Mouse (Mus musculus) kidney, postnatal 25 days (tissue): ENCODE data around the gene Zfp213.
A peak's percentile ranks its signal among the peaks of the same experiment; 100 is the strongest.

Source experiments
- DNase-seq, 2 experiments: peaks; one replicate each; pipeline ENCODE4 v3.0.0; 2021; ENCODE audit warnings: mixed read lengths in 2 of 2

The Zfp213 gene

DNA sequence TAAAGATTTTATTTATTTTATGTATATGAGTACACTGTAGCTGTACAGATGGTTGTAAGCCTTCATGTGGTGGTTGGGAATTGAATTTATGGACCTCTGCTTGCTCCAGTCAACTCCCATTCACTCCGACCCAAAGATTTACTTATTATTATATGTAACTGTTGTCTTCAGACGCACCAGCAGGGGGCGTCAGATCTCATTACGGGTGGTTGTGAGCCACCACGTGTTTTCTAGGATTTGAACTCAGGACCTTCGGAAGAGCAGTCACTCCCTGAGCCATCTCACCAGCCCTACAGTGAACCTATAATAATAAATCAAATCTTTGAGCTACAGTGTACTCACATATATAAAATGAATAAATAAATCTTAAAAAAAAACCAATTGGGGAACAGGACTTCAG, 8.0 kb upstream of the Zfp213 start:
- no peak for DNase-seq

DNA sequence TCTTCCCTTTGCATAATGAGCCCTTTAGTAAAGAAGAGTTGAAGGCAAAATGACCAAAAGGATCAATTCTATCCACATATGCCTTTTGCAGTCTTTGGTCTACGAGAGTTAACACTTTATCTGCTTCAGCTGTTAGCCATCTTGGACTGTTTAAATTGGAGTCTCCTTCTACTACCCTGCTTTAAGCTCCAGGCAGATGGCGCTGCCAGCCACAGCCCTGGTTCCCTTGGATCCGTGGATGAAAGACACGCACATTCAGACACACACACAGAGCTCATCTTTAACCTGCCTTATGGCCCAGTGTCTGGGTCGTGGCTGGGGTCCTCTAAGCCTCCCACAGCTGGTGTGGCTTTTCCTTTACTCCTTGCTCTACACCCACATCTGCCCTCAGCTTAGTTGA, 7.0 kb upstream of the Zfp213 start:
- DNase-seq, result no peak

DNA sequence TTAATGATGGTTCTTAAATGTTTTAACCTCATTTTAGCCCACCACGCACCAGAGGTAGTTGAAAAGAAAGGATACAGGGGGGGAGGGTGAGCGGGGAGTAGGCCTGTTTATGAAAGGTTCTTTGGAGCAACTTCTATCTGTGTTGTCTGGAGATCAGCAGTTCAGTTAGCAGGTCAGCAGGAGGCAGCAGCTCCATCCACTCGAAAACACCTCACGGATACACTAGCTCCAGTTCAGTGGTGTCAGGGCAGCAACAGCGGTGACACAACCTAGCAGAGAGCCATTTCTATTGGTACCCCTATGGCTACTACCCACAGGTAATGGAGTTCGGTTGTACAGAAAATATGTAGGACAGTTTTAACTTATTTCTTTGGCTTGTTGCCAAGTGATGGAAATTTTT, 6.0 kb upstream of the Zfp213 start:
- peak; percentile 59 to 71 for DNase-seq

DNA sequence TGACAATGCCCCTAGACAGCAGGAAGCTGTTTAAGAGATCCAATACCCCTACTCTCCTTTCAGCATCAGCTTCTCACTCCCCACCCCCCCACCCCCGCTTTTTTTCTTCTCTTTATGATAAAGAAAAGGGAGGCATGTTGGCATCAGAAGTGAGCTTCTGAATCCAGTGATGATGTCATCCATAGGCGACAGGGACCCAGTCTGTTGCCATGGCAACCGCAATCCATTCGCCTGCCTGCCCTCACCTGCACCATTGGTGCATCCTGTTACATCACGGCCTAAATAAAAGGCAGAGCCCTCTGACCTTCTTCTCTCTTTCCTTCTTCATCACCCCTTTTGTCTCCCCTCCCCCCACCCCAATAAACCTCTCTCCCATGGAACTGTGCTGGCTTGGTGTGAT, 4.3 kb upstream of the Zfp213 start:
- no peak for DNase-seq

DNA sequence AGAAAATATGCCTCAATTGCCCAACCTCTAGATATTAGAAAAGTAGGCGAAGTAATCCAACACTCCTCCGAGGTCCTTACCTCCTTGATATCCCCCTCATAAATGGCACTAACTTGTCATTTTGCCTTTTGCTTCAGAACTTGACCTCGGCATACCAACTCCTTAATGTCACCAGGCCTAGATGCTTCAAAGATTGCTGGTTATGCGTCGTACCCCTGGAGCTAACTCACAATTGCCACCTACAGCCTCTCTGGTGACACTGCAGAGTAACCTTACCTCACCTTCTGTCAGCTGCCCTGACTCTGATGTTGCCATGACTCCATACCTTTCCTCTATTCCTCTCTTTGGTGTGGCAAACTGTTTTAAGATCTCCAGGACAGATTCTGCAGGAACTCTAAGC, 2.7 kb upstream of the Zfp213 start:
- no peak for DNase-seq

DNA sequence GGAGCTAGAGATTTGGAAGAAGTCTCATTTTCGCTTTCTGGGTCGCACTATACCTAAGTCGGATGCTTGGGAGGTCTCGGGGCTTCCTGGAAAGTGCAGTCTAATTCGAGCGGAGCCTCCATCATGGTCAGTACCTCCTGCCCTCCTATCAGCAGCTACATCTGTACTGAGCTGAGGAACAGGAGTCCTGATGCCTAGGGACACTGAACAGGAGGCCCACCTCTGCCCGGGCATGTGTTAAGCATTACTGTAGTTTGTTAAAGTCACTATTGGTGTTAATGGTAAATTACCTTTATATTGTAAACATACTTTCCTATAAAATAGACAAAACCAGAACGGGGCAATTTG, 304 bp upstream of the Zfp213 start:
- DNase-seq, result no peak

DNA sequence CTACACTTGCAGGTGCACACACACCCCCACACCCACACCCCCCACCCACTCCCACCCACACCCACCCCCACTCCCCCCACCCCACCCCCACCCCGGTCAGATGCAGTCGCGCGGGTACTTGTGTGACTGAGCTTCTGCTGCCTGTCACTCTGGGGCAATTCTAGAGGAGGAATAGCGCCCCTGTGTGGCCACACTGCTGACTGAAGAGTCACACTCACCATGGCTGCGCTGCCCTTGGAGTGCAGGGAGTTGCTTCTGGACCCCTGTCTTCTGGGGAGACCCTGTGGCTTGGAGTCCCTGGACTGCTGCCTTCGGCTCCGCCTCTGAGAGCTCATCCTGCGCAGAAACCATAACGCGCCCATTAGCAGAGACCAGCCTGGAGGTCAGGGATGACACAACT, 4.3 kb downstream of the Zfp213 start:
- DNase-seq, result peak; percentile 59 to 67

DNA sequence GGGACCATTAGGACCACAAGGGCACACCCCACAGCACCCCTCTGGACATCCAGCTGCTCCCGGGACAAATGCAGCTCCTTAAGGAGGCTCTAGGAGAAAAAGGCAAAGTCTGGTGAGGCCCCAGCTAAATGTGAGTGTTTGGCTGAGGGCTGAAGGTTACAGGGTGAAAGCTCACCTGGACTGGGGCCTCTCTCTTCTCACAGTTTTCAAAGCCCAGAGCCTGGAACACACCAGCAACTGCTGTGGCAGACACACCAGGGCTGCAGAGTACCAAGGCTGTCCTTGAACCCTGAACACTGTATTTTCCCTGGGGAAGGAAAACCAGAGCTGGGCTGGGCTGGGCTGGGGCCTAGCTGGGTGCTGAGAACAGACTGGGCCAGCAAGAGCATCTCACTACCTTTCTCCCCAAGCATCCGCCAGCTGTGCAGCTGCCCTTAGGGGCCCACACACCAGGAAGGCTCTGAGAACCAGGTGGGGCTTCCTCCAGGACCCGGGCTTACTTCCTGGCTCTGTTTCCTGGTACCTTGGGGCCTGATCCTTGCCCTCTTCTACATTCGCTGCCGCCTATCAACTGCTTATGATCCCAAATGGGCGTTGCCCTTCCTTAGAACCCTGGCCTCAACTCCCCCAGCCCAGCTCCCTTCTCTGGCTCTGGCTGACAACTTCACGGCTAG, 8.7 kb downstream of the Zfp213 start:
- DNase-seq, result no peak

DNA sequence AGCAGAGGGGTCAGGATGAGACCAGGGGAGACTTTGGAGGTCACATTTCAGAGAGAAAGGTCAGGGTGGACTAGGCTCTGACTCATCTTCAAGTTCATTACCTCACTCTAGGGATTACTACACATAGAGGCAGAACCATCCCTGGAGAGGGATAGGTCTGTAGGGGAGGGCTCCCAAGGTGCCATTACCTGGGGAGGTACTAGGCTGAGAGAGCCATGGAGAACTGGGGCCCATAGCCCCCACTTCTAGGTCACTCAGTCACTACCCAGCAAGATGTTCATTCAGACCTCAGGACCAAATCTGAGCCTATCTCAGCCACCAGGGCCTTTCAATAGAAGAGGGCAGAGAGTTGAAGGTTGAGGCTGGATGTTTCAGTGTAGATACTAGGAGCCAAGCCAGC, 9.7 kb downstream of the Zfp213 start:
- no peak for DNase-seq

DNA sequence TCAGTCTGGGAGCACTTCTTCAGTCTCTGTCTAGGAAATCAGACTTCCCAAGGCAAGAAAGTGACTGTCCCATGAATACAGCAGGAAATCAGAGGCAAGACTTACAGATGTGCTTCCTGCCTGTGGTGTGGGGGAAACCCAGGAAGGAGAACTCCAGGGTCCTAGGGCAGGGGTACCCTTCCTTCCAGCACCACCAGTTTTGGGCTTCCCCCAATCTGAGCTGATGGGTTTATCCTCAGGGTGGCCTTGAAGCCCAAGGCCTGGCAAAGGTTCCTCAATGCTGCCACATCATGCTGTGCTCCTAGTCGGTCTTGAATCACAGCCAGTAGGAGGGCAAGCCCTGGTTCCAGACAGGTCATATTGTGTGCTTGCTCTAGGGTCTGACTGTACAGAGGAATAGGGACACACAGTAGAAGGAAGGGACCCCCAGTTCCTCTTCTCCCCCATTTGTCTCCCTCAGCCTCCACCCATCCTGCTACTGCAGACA, 10.4 kb downstream of the Zfp213 start:
- no peak for DNase-seq

DNA sequence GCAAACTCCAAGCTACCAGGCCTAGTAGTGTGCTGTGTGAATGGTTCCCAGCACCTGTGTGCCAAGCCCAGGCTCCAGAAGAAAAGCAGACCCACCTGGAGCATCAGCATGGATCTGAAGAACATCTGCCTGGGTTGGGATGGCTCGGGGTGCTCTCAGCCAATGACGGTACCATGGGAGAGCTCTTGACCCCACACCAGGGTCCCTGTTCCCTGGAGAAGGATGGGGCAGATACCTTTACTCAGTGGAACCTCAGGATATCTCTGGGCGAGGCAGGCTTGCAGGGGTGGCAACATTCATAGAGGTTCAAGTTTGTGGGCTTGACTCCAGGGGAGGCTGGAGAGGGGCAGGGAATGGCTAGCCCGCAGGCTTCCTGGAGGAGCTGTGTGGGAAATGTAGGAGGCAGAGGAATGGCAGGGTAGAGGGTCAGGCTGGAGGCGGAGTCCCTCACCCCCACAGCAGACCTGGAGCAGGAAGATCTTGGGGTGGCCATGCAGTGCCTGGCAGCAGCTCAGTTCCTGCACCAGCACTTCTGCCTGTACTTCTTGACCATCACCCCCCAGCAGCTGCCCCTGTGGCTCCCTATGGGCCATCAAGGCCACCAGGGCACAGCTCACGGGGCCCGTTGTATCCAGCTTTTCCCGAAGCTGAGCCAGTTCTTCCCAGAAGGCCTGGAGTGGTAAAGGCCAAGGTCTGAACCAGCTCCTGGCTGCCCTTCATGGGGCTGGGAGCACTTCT, 11.0 kb downstream of the Zfp213 start:
- no peak for DNase-seq

DNA sequence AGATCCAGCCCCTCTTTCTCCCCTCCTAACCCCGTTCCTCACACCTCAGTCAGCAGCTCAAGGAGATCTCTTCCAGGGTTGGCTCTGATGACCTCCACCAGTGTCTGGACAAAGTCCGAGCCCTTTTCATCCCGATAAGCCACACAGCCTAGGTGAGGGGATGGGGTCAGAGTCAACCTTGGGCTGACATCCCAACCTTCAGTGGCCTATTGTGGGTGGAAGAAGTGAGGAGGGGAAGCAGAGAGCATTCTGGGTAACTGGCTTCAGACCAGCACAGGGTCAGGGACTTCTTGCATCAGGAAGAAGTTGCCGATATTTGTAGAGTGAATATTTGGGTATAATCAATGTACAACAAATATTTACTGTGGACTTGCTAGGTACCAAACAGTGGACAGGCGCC, 12.1 kb downstream of the Zfp213 start:
- DNase-seq, result no peak

DNA sequence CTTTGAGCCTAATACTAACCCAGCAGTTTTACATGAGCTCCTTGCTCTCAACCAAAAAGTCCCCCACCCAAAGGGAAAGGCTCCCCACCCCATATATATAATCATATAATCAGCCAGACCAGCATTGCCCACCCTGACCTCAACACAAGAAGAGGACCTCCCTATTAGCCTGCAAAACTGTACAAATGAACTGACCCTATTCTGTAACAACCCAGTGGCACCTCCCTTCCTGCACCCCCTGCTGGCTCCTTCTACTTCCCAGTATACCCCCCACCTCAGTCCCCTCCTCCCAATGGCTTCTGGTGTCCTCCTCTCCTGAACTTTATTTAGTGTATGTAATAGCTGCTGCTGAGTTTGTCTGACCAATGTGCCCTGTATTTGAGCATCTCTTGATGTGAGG, 12.6 kb downstream of the Zfp213 start:
- DNase-seq, result no peak

DNA sequence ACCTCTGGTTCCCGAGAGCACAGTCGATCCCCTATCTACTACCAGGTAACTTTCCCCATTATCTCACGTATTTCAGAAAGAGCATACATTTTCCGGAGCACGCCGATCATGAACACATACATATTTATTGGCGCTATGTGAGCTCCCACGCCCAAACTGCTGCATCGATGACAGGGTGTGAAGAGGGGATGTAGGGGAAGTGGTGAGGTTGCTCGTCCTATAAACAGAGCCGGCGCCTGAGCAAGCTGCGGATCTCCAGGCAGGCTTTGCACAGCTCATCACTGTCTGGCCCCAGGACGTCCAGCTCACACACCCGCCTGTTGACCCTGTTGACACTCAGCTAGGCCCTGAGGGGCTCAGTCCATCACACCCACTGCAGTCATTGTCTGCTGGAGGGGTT, 13.2 kb downstream of the Zfp213 start:
- DNase-seq, result no peak

DNA sequence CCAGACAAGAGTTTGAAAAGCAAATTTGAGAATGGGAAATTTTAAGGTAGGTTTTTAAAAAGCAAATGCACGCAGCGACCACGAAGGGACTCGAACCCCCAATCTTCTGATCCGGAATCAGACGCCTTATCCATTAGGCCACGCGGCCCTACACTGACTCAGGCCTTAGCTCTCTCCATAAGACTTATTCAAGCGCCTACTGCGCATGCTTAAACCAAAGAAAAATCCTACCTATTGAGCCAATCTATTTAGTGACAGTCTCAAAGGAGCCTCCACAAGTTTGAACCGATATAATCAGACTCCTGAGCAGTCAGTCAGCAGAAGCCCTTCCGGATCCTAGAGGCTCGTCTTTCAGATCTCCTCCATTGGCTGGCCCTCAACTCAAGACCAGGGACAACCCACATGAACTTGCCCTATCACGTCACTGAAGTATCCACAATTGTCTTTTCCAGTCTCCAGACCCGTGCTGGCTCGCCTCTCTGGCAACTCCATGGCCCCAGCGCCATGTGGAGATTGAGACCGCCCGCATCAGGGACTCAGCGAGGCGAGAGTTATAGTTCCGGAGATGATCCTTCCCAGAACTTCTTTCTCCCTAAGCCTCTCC, 13.7 kb downstream of the Zfp213 start:
- peak; percentile 83 to 94 for DNase-seq

DNA sequence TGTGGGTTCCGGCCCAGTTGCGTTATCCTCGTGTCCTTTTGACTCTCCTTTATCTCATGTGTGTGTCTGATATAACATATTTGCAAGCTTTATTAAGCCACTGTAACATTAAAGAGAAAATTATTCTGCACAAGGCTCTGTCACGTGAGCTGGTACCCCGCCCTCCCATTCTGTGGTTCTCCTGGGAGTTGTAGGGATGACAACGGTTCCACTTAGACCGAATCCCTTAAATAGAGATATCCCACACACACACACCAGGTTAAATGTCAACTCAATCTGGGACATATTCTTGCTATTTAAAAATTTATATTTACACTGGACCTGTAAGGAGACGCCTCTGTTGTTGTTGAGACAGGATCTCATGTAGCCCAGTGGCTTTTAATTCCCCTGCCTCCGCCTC, 14.6 kb downstream of the Zfp213 start:
- no peak for DNase-seq

DNA sequence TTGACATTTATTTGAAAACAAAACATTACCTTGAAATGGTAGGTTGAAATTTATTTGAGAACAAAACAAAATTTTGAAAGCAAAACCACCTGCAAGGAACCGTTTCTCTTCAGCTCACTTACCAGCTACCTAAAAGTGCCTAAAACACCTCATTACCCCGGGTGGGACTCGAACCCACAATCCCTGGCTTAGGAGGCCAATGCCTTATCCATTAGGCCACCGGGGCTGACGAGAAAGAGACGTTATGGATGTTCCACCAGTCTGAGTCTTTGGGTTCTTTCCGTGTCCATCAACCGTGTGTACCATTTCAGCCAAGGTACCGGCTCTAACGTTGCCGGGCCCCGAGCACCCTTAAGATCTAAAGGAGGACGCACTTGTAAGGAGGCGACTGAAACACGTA, 15.4 kb downstream of the Zfp213 start:
- peak; percentile 81 to 87 for DNase-seq

DNA sequence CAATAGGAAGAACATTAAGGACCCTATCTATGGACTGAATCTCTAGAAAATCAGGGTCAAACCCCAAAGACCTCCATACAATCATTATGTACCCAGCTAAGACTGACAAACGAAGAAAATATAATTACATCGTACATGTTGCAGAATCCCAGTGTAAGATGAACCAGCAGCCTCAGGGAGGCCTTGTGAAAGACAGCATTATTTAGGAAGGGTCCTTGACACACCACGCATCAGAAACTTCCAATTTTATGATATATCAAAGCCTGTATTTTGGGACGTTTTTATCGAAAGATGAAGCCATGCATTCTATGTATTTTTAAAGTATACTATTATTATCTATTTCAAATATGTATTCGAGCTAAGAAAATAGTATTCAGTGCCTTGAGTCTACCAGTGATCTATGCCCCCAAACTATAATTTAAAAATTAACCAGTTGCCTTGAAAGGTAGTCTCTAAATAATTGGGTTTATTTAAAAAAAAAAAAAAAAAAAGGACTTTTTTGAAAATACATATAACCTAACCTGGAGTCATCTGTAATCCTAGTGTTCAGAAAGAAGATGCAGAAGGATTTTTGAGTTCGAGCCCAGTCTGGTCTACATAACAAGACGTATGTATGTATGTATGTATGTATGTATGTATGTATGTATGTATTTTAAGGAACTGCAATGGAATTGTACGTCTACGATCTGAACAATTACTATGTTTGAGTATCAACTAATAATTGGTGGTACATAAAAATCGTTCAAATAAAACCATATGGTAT, 16.2 kb downstream of the Zfp213 start:
- DNase-seq, result no peak

DNA sequence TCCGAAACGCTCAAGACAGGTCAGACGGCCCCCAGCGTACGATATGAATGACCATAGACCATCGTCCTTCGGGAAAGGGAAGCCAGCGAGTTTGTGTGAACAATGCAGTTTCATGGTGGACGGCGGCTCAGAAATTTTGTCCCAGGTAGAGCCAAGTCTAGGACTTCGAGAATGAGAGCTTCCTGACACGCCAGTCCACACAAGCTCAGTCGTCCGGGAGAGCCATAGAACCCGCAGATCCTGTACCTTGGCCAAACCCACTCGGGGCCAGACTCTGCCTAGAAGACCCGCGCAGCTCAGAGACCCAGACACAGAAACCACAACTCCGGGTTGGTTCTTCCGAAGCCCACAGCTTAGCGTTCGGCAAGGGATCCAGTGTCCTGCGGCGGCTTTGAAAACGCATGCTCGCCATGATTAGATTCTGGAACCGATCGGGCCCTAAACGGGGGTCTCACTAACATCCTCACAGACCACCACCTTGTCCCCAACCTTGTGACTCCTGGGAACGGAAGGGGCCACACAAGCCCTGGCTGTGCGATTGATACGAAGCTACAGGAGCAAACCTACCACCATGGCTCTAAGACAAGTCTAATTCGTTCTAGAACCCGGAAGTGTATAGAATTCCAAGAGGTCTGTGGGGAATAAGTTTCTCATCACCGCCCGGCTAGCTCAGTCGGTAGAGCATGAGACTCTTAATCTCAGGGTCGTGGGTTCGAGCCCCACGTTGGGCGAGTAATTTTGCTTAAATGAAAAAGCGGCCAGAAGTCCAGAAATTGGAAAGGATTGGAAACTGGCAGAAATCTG, 17.1 kb downstream of the Zfp213 start:
- DNase-seq, result peak; percentile 83 to 91

DNA sequence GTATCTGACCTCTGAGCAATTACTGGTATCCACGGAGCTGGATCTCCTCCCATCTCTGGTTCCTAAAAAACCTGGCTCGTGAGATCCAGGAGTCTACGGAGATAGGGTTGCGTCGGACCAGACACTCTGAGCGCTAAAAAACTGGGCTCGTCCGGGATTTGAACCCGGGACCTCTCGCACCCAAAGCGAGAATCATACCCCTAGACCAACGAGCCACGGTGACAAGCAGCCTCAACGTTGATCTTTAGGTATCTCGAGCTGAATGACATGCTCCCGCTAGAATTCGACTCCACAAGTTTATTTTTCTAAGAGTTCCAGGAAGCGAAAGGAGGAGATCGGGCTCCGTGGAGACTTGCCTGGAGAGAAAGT, 17.7 kb downstream of the Zfp213 start:
- DNase-seq, result peak; percentile 72 to 84

DNA sequence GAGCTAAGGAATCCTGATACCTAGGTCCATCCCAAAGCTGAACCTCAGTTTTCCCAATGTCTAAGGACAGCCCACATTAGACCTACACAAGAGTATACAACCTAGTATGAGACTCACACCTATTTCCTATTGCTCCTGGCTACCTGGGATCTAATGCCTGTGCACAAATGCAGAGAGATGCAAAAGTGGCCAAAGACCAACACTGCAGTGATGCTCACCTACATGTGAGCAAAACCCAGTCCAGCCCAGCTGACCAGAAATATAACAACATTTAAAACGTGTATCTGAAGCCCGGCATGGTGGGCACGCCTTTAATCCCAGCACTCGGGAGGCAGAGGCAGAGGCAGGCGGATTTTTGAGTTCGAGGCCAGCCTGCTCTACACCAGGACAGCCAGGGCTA, 18.2 kb downstream of the Zfp213 start:
- DNase-seq, result no peak

DNA sequence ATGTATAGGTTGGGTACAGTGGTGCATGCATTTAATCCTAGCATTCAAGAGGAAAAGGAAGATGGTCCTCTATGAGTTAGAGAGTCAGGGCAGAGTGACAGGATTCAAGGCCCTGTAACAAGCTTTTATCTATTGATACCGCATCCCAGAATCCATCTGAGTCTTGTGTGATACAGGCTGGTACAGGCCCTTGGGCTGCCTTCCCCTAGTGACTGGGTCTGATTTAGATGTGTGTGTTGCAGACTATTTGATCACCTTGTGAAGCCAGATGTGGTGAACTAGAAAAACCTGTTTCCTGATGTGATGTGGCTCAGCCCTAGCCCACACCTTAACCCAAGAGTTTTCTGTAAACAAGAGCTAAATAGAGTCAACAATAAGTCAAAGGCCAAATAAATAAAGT, 19.3 kb downstream of the Zfp213 start:
- DNase-seq, result no peak

DNA sequence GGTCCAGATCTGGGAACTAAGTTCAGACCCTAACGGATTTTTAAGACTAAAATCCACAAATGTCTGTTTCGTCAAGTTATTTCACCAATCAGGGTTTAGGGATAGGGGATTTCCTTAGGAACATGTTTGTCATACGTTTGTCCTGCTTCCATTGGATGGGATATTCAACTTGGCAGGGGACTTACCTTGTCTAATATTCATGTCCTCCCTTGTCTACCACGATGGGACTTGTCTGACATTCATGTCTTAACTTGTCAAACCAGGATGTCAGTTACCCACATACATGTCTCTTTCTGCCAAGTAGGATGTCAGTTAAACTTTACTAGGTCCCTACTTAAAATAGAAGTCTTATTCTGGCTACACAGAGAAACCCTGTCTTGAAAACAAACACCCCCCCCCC, 20.1 kb downstream of the Zfp213 start:
- no peak for DNase-seq
